Mouse (Mus musculus) limb, embryonic 13.5 days (tissue): ENCODE measurements around the gene Htr2a. TPM values are rescaled to one million over a fixed set of nuclear protein-coding genes. Genes with fewer than 3 reads are reported as not detected.
A peak's percentile ranks its signal among the peaks of the same experiment; 100 is the strongest.

Experiments used
- ATAC-seq: fragments of 200-750 bp; cut with Nextera tagmentation; 2 replicates; pipeline ENCODE4 v1.8.0; 2017; ENCODE audit warnings: low read depth, moderate number of reproducible peaks, moderate TSS enrichment; ENCODE audit not compliant: low FRiP score
- H3K27ac ChIP-seq: fragments of 300-500 bp; sonication (generic); 2 replicates; pipeline ENCODE4 v1.5.1; 2015; ENCODE audit warnings: inconsistent platforms, mild to moderate bottlenecking, moderate library complexity
- H3K27me3 ChIP-seq: fragments of 300-500 bp; sonication (generic); 2 replicates; pipeline ENCODE4 v1.6.1; 2015; ENCODE audit warnings: mild to moderate bottlenecking, inconsistent platforms
- H3K36me3 ChIP-seq: fragments of 300-500 bp; sonication (generic); 2 replicates; pipeline ENCODE4 v1.6.1; 2015; ENCODE audit warnings: inconsistent platforms, mild to moderate bottlenecking, moderate library complexity
- H3K4me1 ChIP-seq: fragments of 300-500 bp; sonication (generic); 2 replicates; pipeline ENCODE4 v1.6.1; 2015; ENCODE audit warnings: inconsistent platforms
- H3K4me2 ChIP-seq: fragments of 300-500 bp; sonication (generic); replicated peaks from 2 replicates; pipeline ENCODE4 v1.6.1; 2015; ENCODE audit warnings: inconsistent platforms, mild to moderate bottlenecking, moderate library complexity
- H3K4me3 ChIP-seq: fragments of 300-500 bp; sonication (generic); 2 replicates; pipeline ENCODE4 v1.5.1; 2015; ENCODE audit warnings: moderate library complexity, mild to moderate bottlenecking, inconsistent platforms
- H3K9ac ChIP-seq: fragments of 300-500 bp; sonication (generic); 2 replicates; pipeline ENCODE4 v1.6.1; 2015; ENCODE audit warnings: mild to moderate bottlenecking, inconsistent platforms
- H3K9me3 ChIP-seq: fragments of 300-500 bp; sonication (generic); 2 replicates; pipeline ENCODE4 v1.6.1; 2016; ENCODE audit warnings: inconsistent platforms
- WGBS: fragments of 180-500 bp; shearing (Covaris S2); methylation state at CpG from one replicate; pipeline ENCODE4 v1.1.7; 2015; 5-methylcytosine and 5-hydroxymethylcytosine counted together
- polyA plus RNA-seq: library from polyadenylated mRNA; unstranded; fragments of >200 nt; fragmentation: Nextera tagmentation; extraction: Ambion mirVana; gene quantifications from 2 replicates; pipeline ENCODE4 v1.2.1, GENCODE M21; 2015

Htr2a gene
- 0.57 and 0.81 TPM in 2 replicates for polyA plus RNA-seq

DNA sequence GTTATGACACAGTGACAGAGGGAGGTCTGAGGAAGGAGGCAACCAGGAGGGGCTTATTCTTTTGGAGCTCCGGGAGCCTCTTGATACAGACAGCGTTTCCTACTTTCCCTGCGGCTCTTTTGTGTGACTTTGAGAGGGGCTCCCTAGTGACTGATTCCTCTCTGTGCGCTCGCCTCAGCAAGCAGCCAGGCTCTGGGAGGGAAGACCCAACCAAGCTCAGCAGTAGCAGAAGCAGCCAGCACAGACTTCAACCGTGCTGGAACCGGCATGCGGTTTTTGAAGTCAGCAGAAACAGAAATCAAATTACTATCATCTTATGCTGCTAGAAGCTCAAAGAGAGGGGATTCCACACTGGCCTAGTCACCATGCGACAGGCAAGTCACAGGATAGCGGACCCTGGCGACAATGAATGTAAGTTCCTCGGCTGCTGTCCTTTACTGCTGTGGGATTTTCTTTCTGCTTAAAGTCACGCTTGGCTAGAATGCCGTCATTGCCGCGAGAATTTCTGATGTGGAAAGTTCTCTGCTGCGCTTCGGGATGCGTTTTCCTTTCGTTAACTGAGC is at the start of gene Htr2a:
Gene Htr2a, plus strand, starts transcription at position 22 of the 563 bp plus-strand sequence.
- peak within 1 kb of the TSS; percentile 46 for H3K4me3 ChIP-seq
- H3K4me2 ChIP-seq = peak within 1 kb of the TSS; percentile 79
- no peak within 1 kb of the TSS for H3K27ac ChIP-seq
- H3K27me3 ChIP-seq = peaks cover 52% of the 10 kb centered on the region
- peaks cover 7% of the 10 kb centered on the region for H3K4me1 ChIP-seq
- no peaks in the 10 kb centered on the region for H3K36me3 ChIP-seq
- WGBS = 2% methylated on average over 20 of the region's 20 CpGs
- H3K9ac ChIP-seq = peak within 1 kb of the TSS; percentile 54
- H3K9me3 ChIP-seq = no peaks in the 10 kb centered on the region
- ATAC-seq = peak; percentile 62

DNA sequence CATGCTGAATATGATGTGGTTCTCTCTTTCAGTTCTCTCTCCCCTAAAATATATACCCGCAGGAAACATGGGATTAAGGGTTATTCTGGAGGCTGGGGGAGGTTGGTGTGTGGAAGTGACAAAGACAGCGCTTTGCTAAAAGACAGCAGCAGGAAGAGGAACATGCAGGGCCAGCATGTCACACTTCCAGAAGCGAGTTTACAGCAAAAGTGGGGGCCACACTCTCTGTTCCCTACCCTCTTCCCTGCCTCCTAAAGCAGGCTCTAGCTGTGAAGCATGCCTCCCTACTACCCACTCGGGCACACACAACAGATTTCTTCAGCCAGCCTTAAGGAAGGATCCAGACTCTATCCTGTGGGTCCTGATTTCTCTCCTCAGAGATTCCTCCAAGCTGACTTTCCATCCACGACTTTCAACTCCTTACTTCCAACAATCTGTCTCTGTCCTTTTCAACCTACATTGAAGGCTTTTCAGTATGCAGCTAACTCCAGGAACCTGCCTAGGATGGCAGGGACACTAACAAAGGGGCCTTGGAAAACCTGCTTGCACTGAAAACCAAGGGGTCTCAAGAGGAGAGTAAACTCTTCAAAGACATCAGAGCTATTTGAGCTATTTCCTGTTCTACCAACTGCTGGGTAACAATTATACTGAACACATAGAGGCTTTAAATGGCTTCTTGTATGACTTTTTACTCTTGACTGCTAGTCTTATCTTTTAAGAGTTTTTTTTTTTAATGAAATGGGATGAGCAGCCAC is 39.1 kb upstream of the Htr2a start:
- Histone ChIP-seq H3K36me3 (no peaks in the 10 kb centered on the region), H3K4me2 (no peak overlapping the region), H3K27me3 (no peaks in the 10 kb centered on the region), H3K4me1 (no peaks in the 10 kb centered on the region), H3K4me3 (no peak overlapping the region), H3K27ac (no peak overlapping the region), H3K9ac (no peak overlapping the region), H3K9me3 (no peaks in the 10 kb centered on the region)
- 72% methylated on average over 5 of the region's 5 CpGs for WGBS
- ATAC-seq = no peak

DNA sequence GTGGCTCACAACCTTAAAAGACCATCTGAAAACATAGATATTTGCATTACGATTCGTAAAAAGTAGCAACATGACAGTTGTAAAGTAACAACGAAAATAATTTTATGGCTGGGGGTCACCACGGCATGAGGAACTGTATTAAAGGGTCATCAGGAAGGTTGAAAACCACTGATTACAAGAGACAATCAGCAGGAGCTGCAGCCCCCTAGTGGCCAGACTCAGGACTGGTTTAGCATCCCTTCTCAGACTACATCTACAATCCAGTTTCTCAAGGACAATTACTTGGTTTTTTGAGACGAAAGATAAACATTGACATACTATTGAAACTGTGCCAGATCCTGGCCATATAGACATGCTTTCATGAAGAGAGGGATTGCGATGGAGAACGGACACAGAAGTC is 38.1 kb upstream of the Htr2a start:
- H3K4me3 ChIP-seq = no peak overlapping the region
- no peak for ATAC-seq
- no peak overlapping the region for H3K9ac ChIP-seq
- WGBS = 48% methylated on average over 7 of the region's 7 CpGs
- no peaks in the 10 kb centered on the region for H3K4me1 ChIP-seq
- H3K4me2 ChIP-seq = no peak overlapping the region
- no peaks in the 10 kb centered on the region for H3K36me3 ChIP-seq
- no peak overlapping the region for H3K27ac ChIP-seq
- H3K9me3 ChIP-seq = no peaks in the 10 kb centered on the region
- H3K27me3 ChIP-seq = no peaks in the 10 kb centered on the region

DNA sequence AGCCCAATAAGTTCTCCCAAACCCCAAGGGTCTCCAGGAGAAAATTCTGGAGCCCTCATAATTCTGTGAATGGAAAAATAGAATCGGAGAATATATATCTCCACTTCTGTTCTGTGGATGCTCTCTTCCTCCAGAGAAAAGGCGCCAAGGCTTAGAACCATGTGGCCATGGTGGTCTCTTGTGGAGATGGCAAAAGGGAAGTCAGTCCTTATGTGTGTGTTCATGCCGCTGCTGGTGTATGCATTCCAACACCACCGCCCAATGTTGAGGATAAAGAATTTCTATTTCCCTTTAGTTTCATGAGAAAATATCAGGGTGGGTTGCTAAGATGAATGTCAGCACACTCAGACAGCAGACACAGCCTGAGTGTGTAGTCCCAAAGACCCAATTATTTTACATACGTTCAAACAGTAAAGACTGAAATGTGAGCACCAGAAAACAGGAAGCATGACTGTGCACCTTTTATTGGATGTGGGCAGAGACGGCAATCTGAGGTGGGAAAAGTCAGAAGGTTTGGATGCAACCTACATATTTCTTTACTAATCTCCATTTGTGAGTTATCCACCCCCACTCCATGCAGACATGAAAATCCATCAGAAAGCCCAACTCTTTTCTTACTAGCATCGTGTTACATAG is 37.4 kb upstream of the Htr2a start:
- ATAC-seq = no peak
- no peaks in the 10 kb centered on the region for H3K36me3 ChIP-seq

DNA sequence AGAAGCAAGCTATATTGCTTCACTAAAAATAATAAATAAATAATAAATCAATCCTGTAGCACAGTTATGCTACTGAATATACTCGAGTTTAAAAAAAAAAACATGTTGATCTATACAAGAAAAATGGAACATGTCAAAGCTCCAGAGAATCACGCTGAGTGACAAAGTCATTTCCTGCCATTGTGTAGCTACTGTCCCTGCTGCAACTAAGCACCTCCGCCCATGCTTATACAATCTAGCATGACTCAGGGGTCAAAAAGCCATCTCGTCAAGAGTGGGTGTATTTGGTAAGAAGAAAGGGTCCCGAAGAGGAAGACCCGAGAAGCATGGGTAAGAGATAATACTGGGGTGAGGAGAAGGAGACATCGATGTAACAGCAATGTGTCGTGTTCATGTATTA is 29.3 kb upstream of the Htr2a start:
- H3K9me3 ChIP-seq = no peaks in the 10 kb centered on the region
- H3K4me2 ChIP-seq = no peak overlapping the region
- 82% methylated on average over 8 of the region's 8 CpGs for WGBS
- no peak overlapping the region for H3K4me3 ChIP-seq
- H3K27me3 ChIP-seq = no peaks in the 10 kb centered on the region
- ATAC-seq = no peak
- no peak overlapping the region for H3K9ac ChIP-seq
- no peaks in the 10 kb centered on the region for H3K4me1 ChIP-seq
- no peaks in the 10 kb centered on the region for H3K36me3 ChIP-seq
- H3K27ac ChIP-seq = no peak overlapping the region

More for the DNA sequence above, 37.4 kb upstream of the Htr2a start:
- WGBS = 71% methylated on average over 7 of the region's 7 CpGs
- H3K4me1 ChIP-seq = no peaks in the 10 kb centered on the region
- H3K4me3 ChIP-seq = no peak overlapping the region
- no peak overlapping the region for H3K27ac ChIP-seq
- H3K27me3 ChIP-seq = no peaks in the 10 kb centered on the region
- no peaks in the 10 kb centered on the region for H3K9me3 ChIP-seq
- no peak overlapping the region for H3K4me2 ChIP-seq
- H3K9ac ChIP-seq = no peak overlapping the region

DNA sequence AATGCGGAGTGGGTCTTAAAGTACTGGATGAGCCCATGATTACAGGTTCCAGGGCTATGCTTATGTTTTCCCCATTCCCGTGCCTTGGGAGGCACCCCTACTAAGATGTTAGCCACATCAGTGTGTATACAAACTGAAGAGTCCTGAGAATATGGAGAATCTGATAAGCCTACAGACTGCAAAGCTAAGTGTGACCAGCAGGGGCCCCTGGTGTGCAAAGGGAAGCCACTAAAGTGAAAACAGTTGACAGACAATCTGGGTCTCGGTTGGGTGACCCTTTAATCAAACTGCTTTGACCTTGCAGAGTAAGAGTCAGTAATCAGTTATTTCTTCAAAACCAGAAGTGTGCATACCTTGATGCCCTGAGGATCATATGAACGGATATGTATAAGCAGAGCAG is 21.8 kb upstream of the Htr2a start:
- H3K9me3 ChIP-seq = peaks cover 9% of the 10 kb centered on the region; the same call in 1 of the 2 replicates
- no peak overlapping the region for H3K27ac ChIP-seq
- WGBS = 62% methylated on average over 4 of the region's 4 CpGs
- no peaks in the 10 kb centered on the region for H3K27me3 ChIP-seq
- no peaks in the 10 kb centered on the region for H3K4me1 ChIP-seq
- no peak overlapping the region for H3K4me2 ChIP-seq
- ATAC-seq = no peak
- H3K4me3 ChIP-seq = no peak overlapping the region
- H3K36me3 ChIP-seq = no peaks in the 10 kb centered on the region
- no peak overlapping the region for H3K9ac ChIP-seq

DNA sequence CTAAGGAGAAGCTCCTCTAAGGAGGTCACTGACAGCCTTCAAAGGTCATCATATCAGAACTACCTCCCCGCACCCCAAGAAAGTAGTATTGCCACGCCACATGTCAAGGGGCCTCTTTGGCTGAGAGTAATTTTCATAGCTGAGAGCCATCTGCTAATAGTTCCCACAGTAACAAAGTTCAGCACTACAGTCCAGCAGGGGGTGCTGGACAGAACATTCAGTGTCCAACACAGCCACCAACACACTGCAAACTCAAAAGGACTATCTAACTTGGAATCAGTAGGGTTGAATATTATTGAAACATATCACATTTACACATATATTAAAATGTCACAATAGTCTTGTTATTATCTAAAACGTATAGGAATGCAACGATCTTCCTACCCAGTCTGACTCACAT is 2.6 kb upstream of the Htr2a start:
- Histone ChIP-seq H3K4me3 (no peak overlapping the region), H3K9me3 (no peaks in the 10 kb centered on the region), H3K4me2 (no peak overlapping the region), H3K36me3 (no peaks in the 10 kb centered on the region), H3K4me1 (peaks cover 7% of the 10 kb centered on the region), H3K9ac (no peak overlapping the region), H3K27ac (no peak overlapping the region), H3K27me3 (peaks cover 42% of the 10 kb centered on the region)
- ATAC-seq = no peak
- 75% methylated on average over 4 of the region's 4 CpGs for WGBS

DNA sequence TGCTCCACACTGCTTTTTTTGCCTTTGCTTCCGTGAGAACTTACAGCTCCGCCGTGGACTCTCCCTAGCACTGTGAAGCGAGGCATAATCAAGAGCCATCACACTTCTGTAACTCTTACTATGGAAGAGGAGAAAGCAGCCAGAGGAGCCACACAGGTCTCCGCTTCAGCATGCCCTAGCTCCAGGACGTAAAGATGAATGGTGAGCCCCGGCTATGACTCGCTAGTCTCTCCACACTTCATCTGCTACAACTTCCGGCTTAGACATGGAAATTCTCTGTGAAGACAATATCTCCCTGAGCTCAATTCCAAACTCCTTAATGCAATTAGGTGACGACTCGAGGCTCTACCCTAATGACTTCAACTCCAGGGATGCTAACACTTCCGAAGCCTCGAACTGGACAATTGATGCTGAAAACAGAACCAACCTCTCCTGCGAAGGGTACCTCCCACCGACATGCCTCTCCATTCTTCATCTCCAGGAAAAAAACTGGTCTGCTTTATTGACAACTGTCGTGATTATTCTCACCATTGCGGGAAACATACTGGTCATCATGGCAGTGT is 1.1 kb downstream of the Htr2a start:
- H3K4me3 ChIP-seq = peak overlapping the region; percentile 46
- WGBS = 19% methylated on average over 17 of the region's 17 CpGs
- peak overlapping the region; percentile 54 for H3K9ac ChIP-seq

DNA sequence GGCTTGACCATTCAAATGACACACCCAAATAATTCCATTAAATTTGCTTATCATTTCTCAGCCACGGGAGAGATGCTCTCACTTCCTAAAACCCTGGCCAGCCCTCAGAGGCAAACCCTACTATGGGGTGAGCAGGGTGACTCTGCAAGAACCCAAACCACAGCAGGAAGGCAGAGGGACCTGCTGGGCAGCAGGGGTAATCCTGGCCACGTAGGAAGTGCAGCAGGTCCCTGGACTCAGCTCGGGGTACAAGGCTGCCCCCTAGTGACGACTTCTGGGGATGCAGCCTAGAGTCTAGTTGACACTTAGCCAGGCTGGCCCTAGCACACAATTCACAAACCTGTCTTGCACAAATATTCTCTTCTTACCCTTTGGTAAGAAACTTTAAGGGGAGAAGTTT is 2.7 kb downstream of the Htr2a start:
- Histone ChIP-seq H3K4me2 (peak overlapping the region; percentile 79), H3K4me1 (peaks cover 7% of the 10 kb centered on the region), H3K9me3 (no peaks in the 10 kb centered on the region), H3K36me3 (no peaks in the 10 kb centered on the region), H3K4me3 (peak overlapping the region; percentile 46), H3K27me3 (peaks cover 50% of the 10 kb centered on the region), H3K27ac (no peak overlapping the region), H3K9ac (0 out of 2 replicates have a peak overlapping the region, but pooled peaks have one; percentile 8)
- no peak for ATAC-seq
- WGBS = 2% methylated on average over 4 of the region's 4 CpGs

More for the DNA sequence above, 1.1 kb downstream of the Htr2a start:
- Histone ChIP-seq H3K27ac (no peak overlapping the region), H3K4me2 (peak overlapping the region; percentile 79), H3K4me1 (peaks cover 7% of the 10 kb centered on the region), H3K9me3 (no peaks in the 10 kb centered on the region), H3K27me3 (peaks cover 52% of the 10 kb centered on the region), H3K36me3 (no peaks in the 10 kb centered on the region)
- no peak for ATAC-seq

DNA sequence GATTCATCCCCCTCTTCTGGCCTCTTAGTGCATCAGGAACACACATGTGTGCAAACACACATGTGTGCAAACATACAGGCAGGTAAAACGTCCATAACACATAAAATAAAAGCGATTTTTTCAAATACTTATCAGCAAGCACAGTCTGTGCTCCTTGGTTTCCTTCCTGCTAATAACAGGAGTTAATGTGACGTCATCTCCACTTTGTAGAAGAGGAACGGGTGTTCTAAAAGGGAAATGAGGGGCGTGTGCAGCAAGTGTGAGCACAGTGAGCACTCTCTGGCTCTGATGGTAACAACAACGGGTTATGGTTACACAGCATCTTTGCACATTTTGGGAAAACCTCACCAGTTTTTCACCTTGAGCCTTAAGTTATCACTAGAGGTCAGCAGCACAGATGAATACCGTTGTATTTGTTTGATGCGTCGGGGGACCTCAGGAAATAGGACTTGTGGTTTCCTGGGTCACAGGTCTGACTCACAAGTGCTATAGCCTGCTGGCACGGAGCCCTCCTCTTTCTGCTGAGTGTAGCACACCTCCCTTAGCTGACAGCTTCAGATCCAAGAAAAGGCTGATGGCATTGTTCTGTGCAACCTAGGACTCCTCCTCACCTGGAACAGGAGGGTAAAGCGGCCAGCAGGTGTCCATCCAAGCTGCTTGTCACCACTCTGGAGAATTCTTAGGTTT is 5.6 kb downstream of the Htr2a start:
- Histone ChIP-seq H3K9me3 (no peaks in the 10 kb centered on the region), H3K27me3 (peaks cover 28% of the 10 kb centered on the region), H3K9ac (no peak overlapping the region), H3K36me3 (no peaks in the 10 kb centered on the region), H3K4me3 (no peak overlapping the region), H3K4me2 (no peak overlapping the region), H3K4me1 (no peaks in the 10 kb centered on the region), H3K27ac (no peak overlapping the region)
- WGBS = 64% methylated on average over 11 of the region's 11 CpGs
- no peak for ATAC-seq

DNA sequence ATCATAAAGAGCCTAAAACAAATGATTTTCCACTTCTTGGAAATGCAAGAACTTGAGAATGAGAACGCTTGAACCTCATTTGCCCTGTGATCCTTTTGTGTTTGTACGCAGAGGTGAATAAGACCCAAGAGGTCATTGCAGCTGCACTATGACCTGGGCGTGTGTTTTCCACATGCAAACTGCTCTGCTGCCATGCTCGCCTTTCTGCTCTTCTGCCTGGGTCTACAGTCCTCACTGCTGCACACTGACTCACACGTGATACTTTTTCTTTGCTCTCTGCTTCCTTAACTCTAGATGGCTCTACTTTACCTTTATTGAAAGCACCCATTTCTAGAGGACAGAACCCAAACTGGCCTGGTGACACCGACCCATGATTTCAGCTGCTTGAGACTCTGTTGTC is 9.4 kb downstream of the Htr2a start:
- Histone ChIP-seq H3K4me2 (no peak overlapping the region), H3K4me1 (no peaks in the 10 kb centered on the region), H3K27me3 (peaks cover 2% of the 10 kb centered on the region; the same call in 1 of the 2 replicates), H3K9ac (no peak overlapping the region), H3K4me3 (no peak overlapping the region), H3K9me3 (no peaks in the 10 kb centered on the region), H3K27ac (no peak overlapping the region), H3K36me3 (no peaks in the 10 kb centered on the region)
- WGBS = 83% methylated on average over 6 of the region's 6 CpGs
- no peak for ATAC-seq

DNA sequence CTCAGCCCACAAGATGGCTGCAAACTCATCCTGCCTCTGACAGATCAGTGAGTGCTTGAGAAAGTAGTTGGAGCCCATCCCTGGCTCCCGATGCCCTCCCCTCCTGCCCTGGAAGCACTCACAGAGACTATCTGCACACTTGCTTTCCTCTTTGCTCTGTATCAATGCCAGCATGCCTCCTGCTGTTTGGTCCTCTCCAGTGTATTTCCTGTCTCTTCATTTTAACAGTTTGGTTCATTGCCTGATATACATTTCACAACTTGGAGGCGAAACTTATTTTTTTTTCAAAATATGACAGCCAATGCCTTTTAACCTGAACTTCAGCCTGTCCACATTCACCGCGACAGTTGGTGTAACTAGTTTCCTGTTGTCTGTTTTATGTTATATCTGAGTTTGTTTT is 11.0 kb downstream of the Htr2a start:
- Histone ChIP-seq H3K36me3 (no peaks in the 10 kb centered on the region), H3K4me2 (no peak overlapping the region), H3K9me3 (no peaks in the 10 kb centered on the region), H3K4me1 (peaks cover 4% of the 10 kb centered on the region), H3K9ac (no peak overlapping the region), H3K27ac (no peak overlapping the region), H3K4me3 (no peak overlapping the region), H3K27me3 (no peaks in the 10 kb centered on the region)
- WGBS = 70% methylated on average over 4 of the region's 4 CpGs
- ATAC-seq = no peak
